Comparison of ENCODE assay signal across 10 mouse cellular contexts in genomic region chr12:86103852-86104251, GRCm38 (mm10). TPM values are rescaled to one million over a fixed set of nuclear protein-coding genes. Genes with fewer than 3 reads are reported as not detected.
DNase-seq lines count a peak whose midpoint lies in the region; ATAC-seq and TF ChIP-seq lines count a peak whose summit lies in the region.
"Had no signal": no experiment of that assay in that cellular context is flagged by ENCODE, and none has a peak within 500 bp of the region (broad histone marks: within the 10 kb centered on the region; RNA-seq: fewer than 3 reads in every experiment).

No protein-coding gene starts in this region.

- TF ChIP-seq CTCF in gastrocnemius, adult 2 months (IDR thresholded peaks at IDR 0.05) = no peak
- no peak for TF ChIP-seq CTCF in kidney, postnatal 0 days (IDR thresholded peaks at IDR 0.05; ENCODE audit: low read depth)

- 40% methylated on average over 8 of the region's 8 CpGs for WGBS in kidney, postnatal 0 days
- 33% methylated on average over 8 of the region's 8 CpGs for WGBS in stomach, embryonic 16.5 days

- no peak overlapping the region for H3K4me2 ChIP-seq in kidney, postnatal 0 days (ENCODE audit: low read length)
- H3K4me2 ChIP-seq in stomach, embryonic 16.5 days (ENCODE audit: low read depth, low read length) = no peak overlapping the region

- H3K9me3 ChIP-seq in kidney, postnatal 0 days (replicated peaks; ENCODE audit: low read length) = no peaks in the 10 kb centered on the region
- no peaks in the 10 kb centered on the region for H3K9me3 ChIP-seq in stomach, embryonic 16.5 days (replicated peaks; ENCODE audit: control insufficient read depth, low read length)

- no peaks in the 10 kb centered on the region for H3K27me3 ChIP-seq in kidney, postnatal 0 days (ENCODE audit: insufficient read depth, low read length)
- H3K27me3 ChIP-seq in stomach, embryonic 16.5 days (ENCODE audit: control insufficient read depth, insufficient read depth, low read length) = no peaks in the 10 kb centered on the region

- no peaks in the 10 kb centered on the region for H3K36me3 ChIP-seq in kidney, postnatal 0 days (ENCODE audit: insufficient read depth, low read length)
- no peaks in the 10 kb centered on the region for H3K36me3 ChIP-seq in stomach, embryonic 16.5 days (ENCODE audit: control insufficient read depth, insufficient read depth, low read length)

- H3K4me3 ChIP-seq in gastrocnemius, adult 2 months = no peak overlapping the region
- no peak overlapping the region for H3K4me3 ChIP-seq in kidney, postnatal 0 days (replicated peaks; ENCODE audit: low read depth, low read length)
- no peak overlapping the region for H3K4me3 ChIP-seq in stomach, embryonic 16.5 days (replicated peaks; ENCODE audit: low read length)

- no peak for ATAC-seq in kidney, postnatal 0 days (replicated peaks; ENCODE audit: low FRiP score, low read depth)
- peak; percentile 20; the same call in 1 of the 2 replicates for ATAC-seq in stomach, embryonic 16.5 days (ENCODE audit: insufficient read depth, low FRiP score)

- no peak for DNase-seq in gastrocnemius, adult 2 months
- DNase-seq in gastrocnemius, postnatal 14 days = no peak
- peak; percentile 24 for DNase-seq in lung, postnatal 10 days
- DNase-seq in lung, postnatal 4 days = no peak
- no peak for DNase-seq in kidney, postnatal 0 days (ENCODE audit: low spot score)
- DNase-seq in urinary bladder, postnatal 25 days (ENCODE audit: low spot score) = no peak
- DNase-seq in embryo, embryonic 10.5 days (ENCODE audit: low spot score) = no peak
- DNase-seq: cerebellum, adult 11 months; right cerebral cortex, postnatal 14 days had no signal

- no peak overlapping the region for H3K9ac ChIP-seq in kidney, postnatal 0 days (ENCODE audit: low read depth, low read length)
- no peak overlapping the region for H3K9ac ChIP-seq in stomach, embryonic 16.5 days (ENCODE audit: low read length)

- intact Hi-C loops in gastrocnemius, adult 2 months (cut with DNase I) = no loop called here
- intact Hi-C loops in gastrocnemius, postnatal 14 days (cut with DNase I; ENCODE audit: low total_unique reads) = no loop called here

- peaks cover 12% of the 10 kb centered on the region; the same call in 1 of the 2 replicates for H3K4me1 ChIP-seq in kidney, postnatal 0 days (replicated peaks; ENCODE audit: insufficient read depth, low read length)
- no peaks in the 10 kb centered on the region for H3K4me1 ChIP-seq in stomach, embryonic 16.5 days (ENCODE audit: control insufficient read depth, insufficient read depth, low read length)

- H3K27ac ChIP-seq in gastrocnemius, adult 2 months = peak overlapping the region; percentile 81
- H3K27ac ChIP-seq in kidney, postnatal 0 days = peak overlapping the region; percentile 63
- 0 out of 2 replicates have a peak overlapping the region, but pooled peaks have one; percentile 7 for H3K27ac ChIP-seq in stomach, embryonic 16.5 days (ENCODE audit: low read length)

RNA-seq across cellular contexts. Expression of gene Ift43, which starts 21.5 kb away (rescaled TPM):
- total RNA-seq in gastrocnemius, adult 2 months (2021) = 10 to 100 TPM in 1 of 2 experiments, 1 to 10 TPM in 1; 8.4 to 13.6 TPM
- total RNA-seq in gastrocnemius, postnatal 14 days (2021) = 10 to 100 TPM; 11.9 to 13.4 TPM
- 87.0 and 87.3 TPM in 2 replicates for polyA plus RNA-seq in kidney, postnatal 0 days (2015; fragmentation: Nextera tagmentation; extraction: Ambion mirVana)
- 54.1 and 56.6 TPM in 2 replicates for polyA plus RNA-seq in stomach, embryonic 16.5 days (2015; fragmentation: Nextera tagmentation; extraction: Ambion mirVana)

RNA-seq across cellular contexts. Expression of gene Tgfb3, which starts 25.0 kb away (rescaled TPM):
- total RNA-seq in gastrocnemius, adult 2 months (2021) = 10 to 100 TPM; 32.2 to 48.0 TPM
- 10 to 100 TPM; 25.6 to 31.7 TPM for total RNA-seq in gastrocnemius, postnatal 14 days (2021)
- 16.6 and 19.3 TPM in 2 replicates for polyA plus RNA-seq in kidney, postnatal 0 days (2015; fragmentation: Nextera tagmentation; extraction: Ambion mirVana)
- 31.2 and 35.8 TPM in 2 replicates for polyA plus RNA-seq in stomach, embryonic 16.5 days (2015; fragmentation: Nextera tagmentation; extraction: Ambion mirVana)

Comparison
In these comparisons a context has a peak if more than half of its experiments do, and no peak if none do; other contexts are left out.
1. H3K27ac ChIP-seq: peak in every context shown above with its lines; median percentile 81 in gastrocnemius, adult 2 months; 63 in kidney, postnatal 0 days; 7 in stomach, embryonic 16.5 days.